Mouse (Mus musculus): Measurements from ENCODE around the gene Per1.

- TF ChIP-seq CTCF (IDR thresholded peaks at IDR 0.05; ENCODE audit: low read depth, low read length) (no peak), EP300 (IDR thresholded peaks at IDR 0.05; ENCODE audit: insufficient read depth, low read depth, low read length) (no peak)
These were observed 7.4 kb upstream of the Per1 start for GRCm38 (mm10) chr11:69087597-69087996.

All from ES-Bruce4 (cell line).